Mouse (Mus musculus) liver, embryonic 14.5 days (tissue): ENCODE measurements around the gene Mndal. TPM values are rescaled to one million over a fixed set of nuclear protein-coding genes. Genes with fewer than 3 reads are reported as not detected.
"Not testable (repeated sequence)": the region's sequence is repeated elsewhere in the genome, so short reads cannot be mapped to it uniquely, and the experiment has no call there.

Source experiments
- ATAC-seq: fragments of 200-750 bp; cut with Nextera tagmentation; 2 replicates; pipeline ENCODE4 v1.8.0; 2017; ENCODE audit warnings: moderate number of reproducible peaks, mild to moderate bottlenecking, moderate library complexity; ENCODE audit not compliant: insufficient read depth
- DNase-seq, 3 experiments: peaks; one replicate each; pipeline ENCODE4 v3.0.0-alpha.2; 2012 to 2013; ENCODE audit warnings: low read depth in 3 of 3, low spot score in 3 of 3
- H3K27ac ChIP-seq: fragments of 300-500 bp; sonication (generic); 2 replicates; pipeline ENCODE4 v1.5.1; 2014; ENCODE audit warnings: moderate library complexity, mild to moderate bottlenecking, control low read depth, inconsistent platforms
- H3K27me3 ChIP-seq: fragments of 300-500 bp; sonication (generic); 2 replicates; pipeline ENCODE4 v1.6.1; 2014; ENCODE audit warnings: mild to moderate bottlenecking, low read length, moderate library complexity; ENCODE audit not compliant: control insufficient read depth, insufficient read depth
- H3K36me3 ChIP-seq: fragments of 300-500 bp; sonication (generic); replicated peaks from 2 replicates; pipeline ENCODE4 v1.6.1; 2014; ENCODE audit warnings: low read depth; ENCODE audit not compliant: control insufficient read depth, insufficient read depth
- H3K4me1 ChIP-seq, 2 experiments: fragments of 200-500 bp in 1 of 2; fragments of 300-500 bp in 1 of 2; sonication (generic) in 1 of 2; replicated peaks; 2 replicates each; pipeline ENCODE4 v1.6.1; 2012 to 2014; ENCODE audit warnings: antibody characterized with exemption in 1 of 2, inconsistent platforms in 1 of 2, low read length in 1 of 2; ENCODE audit not compliant: control insufficient read depth in 2 of 2, insufficient read depth in 2 of 2
- H3K4me2 ChIP-seq: fragments of 300-500 bp; sonication (generic); 2 replicates; pipeline ENCODE4 v1.6.1; 2014; ENCODE audit warnings: low read depth, mild to moderate bottlenecking, control low read depth, moderate library complexity
- H3K4me3 ChIP-seq, 2 experiments: fragments of 200-500 bp in 1 of 2; fragments of 300-500 bp in 1 of 2; sonication (generic) in 1 of 2; 2 replicates each; pipeline ENCODE4 v1.5.1; 2012 to 2014; ENCODE audit warnings: low read depth in 2 of 2, low read length in 2 of 2, mild to moderate bottlenecking in 2 of 2, control low read depth in 1 of 2, inconsistent platforms in 1 of 2, moderate library complexity in 1 of 2; ENCODE audit not compliant: insufficient read depth in 1 of 2
- H3K9ac ChIP-seq: fragments of 300-500 bp; sonication (generic); replicated peaks from 2 replicates; pipeline ENCODE4 v1.6.1; 2014; ENCODE audit warnings: mild to moderate bottlenecking, control low read depth, moderate library complexity
- H3K9me3 ChIP-seq: fragments of 300-500 bp; sonication (generic); 2 replicates; pipeline ENCODE4 v1.6.1; 2016; ENCODE audit warnings: low read length, mixed read lengths; ENCODE audit not compliant: control insufficient read depth
- CTCF ChIP-seq: IDR thresholded peaks from 2 replicates; pipeline ENCODE4 v1.5.1; 2016; ENCODE audit warnings: antibody characterized with exemption, low read depth, control low read depth
- EP300 ChIP-seq: IDR thresholded peaks from 2 replicates; pipeline ENCODE4 v1.6.1; 2016; ENCODE audit warnings: antibody characterized with exemption, low read depth
- WGBS: fragments of 180-500 bp; shearing (Covaris S2); extraction: QIAGEN DNeasy Blood & Tissue Kit; methylation state at CpG from one replicate; pipeline ENCODE4 v1.1.7; 2014; ENCODE audit not compliant: insufficient replicate concordance; 5-methylcytosine and 5-hydroxymethylcytosine counted together
- polyA plus RNA-seq, 2 experiments: library from polyadenylated mRNA; depleted of rRNA in 1 of 2; stranded (reverse) in 1 of 2; unstranded in 1 of 2; fragments of >200 nt; fragmentation: Nextera tagmentation in 1 of 2; extraction: Ambion mirVana in 1 of 2; gene quantifications; 2 replicates each; pipeline versions ENCODE4 v1.2.1 to v1.2.3; 2012 to 2014

The Mndal gene
- polyA plus RNA-seq, 2 experiments, result 2.6 to 2.8 TPM

DNA sequence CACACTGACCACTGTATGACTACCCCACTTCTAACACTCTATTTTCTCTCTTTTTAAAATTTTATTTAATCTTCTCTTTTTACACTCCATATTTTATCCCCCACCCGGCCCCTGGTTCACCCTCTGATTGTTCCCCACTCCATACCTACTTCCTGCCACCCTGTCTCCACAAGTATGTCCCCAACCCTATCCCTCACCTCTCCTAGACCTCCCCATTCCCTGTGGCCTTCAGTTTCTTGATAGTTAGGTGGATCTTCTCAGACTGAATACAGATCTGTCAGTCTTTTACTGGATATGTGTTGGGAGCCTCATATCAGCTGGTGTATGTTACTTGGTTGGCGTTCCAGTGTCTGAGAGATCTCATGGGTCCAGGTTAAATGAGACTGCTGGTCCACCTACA is 27.7 kb downstream of the Mndal start:
- Histone ChIP-seq H3K27ac (no peak overlapping the region), H3K27me3 (no peaks in the 10 kb centered on the region), H3K4me1 (no peaks in the 10 kb centered on the region), H3K4me2 (no peak overlapping the region), H3K9ac (no peak overlapping the region), H3K9me3 (no peaks in the 10 kb centered on the region), H3K36me3 (no peaks in the 10 kb centered on the region), H3K4me3 (no peak overlapping the region)
- ATAC-seq (no peak), DNase-seq (no peak)
- WGBS, result 57% methylated on average over 2 of the region's 2 CpGs
- TF ChIP-seq EP300 (no peak), CTCF (no peak)

DNA sequence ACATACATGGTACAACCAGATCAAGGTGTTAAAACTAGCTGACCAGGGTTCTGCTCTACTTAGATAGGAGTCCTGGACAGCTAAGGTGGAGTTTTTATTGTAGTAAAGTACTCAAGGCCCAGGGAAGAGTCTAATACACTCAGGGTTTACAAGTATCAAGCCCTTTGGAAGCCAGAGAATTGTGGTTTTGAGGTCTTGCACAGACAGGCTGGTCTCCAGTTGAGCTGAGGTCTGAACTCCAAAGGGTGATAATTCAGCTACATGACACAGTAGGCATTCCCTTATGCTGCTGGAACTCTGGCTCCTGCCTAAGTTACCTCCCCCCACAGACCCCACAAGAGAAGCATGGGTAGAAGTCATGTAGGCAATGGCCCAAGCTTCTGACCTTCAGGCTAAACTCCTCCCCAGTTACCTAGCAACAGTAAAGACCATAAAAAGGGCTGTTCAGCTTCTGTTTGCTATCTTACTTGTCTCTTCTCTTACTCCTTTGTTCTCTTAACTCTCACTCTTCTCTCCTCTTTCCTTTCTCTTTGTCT is 29.0 kb downstream of the Mndal start:
- not testable (repeated sequence) for H3K4me1 ChIP-seq, H3K4me2 ChIP-seq, H3K27me3 ChIP-seq, H3K9me3 ChIP-seq, H3K36me3 ChIP-seq, H3K4me3 ChIP-seq, DNase-seq, ATAC-seq, H3K9ac ChIP-seq, H3K27ac ChIP-seq

DNA sequence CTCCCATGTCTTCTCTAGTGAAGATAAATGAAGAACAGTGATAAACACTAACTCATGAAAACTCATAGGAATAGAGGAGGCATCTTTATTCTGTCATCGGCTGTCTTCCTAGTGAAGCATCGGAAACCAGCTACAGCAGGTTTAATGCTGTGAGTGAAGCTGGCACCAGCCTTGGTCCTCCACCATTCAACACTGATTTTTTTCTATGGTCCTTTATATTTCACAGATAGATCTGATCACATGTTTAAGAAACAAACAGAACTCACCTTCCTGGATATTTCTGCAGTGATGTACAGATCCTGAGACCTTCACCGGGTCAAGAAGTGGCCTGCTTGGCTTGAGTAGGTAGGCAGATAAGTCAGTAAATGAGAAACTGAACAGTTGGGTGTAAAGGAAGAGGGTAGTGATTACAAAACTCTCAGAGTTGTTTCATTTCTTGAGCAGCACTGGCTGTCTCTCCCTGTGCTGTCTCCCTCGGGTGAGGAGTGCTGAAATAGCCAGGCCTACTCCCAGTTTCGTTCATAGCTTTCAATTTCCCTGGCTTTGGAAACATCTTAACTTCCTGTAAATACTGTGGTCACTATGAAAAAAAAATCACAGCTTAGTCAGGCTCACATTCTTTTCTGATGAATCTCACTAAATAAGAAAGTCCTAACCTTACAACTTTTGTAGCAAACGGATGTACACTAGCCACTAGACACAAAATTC is 29.6 kb downstream of the Mndal start, which contains the start of gene Ifi211:
Gene Ifi211 (minus strand): TSS at position 499 of the 708 bp plus-strand sequence.
- H3K4me1 ChIP-seq, H3K27ac ChIP-seq, H3K9me3 ChIP-seq, H3K4me2 ChIP-seq, H3K9ac ChIP-seq, H3K4me3 ChIP-seq, DNase-seq, H3K27me3 ChIP-seq, H3K36me3 ChIP-seq: not testable (repeated sequence)
- peak; percentile 13; the same call in 1 of the 2 replicates for ATAC-seq
- 50% methylated on average over 6 of the region's 6 CpGs for WGBS

DNA sequence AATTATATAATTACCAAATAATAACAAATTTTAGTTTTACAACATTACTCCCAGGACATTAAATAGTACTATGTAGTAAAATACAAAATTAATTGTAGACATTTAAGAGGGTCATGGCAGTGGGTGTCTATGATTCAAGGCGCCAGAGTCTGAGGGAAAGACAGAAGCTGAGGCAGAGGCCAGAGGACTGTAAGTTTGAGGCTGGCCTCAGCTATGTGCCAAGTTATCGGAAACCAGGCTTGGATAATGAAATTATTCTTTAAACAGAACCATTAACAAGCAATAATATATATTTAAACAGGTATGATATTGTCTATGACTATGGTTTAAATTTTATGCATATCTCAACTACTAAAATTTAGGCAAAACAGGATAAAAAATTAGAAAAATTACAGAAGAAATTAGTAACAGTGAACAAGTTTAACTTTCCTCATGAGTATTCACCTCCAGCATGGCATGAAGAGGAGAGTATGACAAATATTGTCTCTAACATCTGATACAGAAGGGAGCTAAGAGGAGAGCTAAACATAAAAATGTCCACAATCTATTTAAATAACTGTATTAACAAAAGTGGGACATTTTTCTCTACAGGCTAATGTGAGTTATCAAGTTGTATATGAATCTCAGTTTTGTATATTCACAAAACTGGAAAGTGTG is 30.4 kb downstream of the Mndal start:
- no peak for ATAC-seq
- WGBS, result 68% methylated on average over 2 of the region's 2 CpGs
- H3K4me3 ChIP-seq, result no peak overlapping the region
- no peaks in the 10 kb centered on the region for H3K27me3 ChIP-seq
- no peak for DNase-seq
- H3K27ac ChIP-seq, result no peak overlapping the region
- TF ChIP-seq EP300 (no peak), CTCF (no peak)
- H3K4me1 ChIP-seq, result no peaks in the 10 kb centered on the region
- H3K9ac ChIP-seq, result no peak overlapping the region
- H3K9me3 ChIP-seq, result no peaks in the 10 kb centered on the region
- H3K36me3 ChIP-seq, result no peaks in the 10 kb centered on the region
- no peak overlapping the region for H3K4me2 ChIP-seq

DNA sequence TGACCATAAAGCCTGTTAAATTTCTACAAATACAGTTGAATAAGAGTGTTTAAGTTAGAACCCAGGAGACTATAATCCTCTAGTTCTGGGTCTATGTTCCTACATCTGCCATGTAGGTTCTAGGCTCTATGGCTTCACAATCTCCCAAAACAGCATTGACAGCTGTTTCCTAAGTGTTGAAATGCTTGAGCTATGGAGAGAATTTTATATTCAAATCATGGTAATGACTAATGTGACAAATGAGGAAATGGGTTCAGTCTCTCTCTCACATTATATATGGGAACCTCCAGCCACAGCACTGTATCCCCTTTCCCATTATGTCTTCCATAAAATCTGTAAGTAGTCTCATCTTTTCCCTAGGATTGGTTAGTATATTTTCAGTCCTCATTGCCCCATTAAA is 33.9 kb downstream of the Mndal start:
- H3K27me3 ChIP-seq, H3K27ac ChIP-seq, H3K9ac ChIP-seq, H3K4me1 ChIP-seq, ATAC-seq, H3K4me2 ChIP-seq, H3K4me3 ChIP-seq, DNase-seq, H3K9me3 ChIP-seq, H3K36me3 ChIP-seq: not testable (repeated sequence)

DNA sequence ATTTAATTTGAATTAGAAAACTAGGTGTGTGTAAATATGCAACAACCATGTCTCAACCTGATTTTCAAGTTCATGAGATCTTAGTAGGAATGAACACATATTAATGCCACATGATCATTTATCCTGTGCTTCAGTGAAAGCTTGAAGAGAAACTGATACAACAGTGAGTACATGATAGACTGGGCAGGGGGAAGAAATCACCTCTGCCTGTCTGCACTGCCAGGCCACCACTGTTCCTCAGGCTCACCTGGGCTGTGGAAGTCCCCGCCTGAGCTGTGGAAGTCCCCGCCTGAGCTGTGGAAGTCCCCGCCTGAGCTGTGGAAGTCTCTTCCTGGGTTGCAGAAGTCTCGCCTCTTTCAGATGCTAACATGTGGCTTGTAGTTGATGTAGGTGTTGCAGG is 36.4 kb downstream of the Mndal start:
- not testable (repeated sequence) for H3K4me2 ChIP-seq, H3K27ac ChIP-seq, ATAC-seq, H3K4me1 ChIP-seq, H3K9me3 ChIP-seq, H3K27me3 ChIP-seq, H3K36me3 ChIP-seq, DNase-seq, H3K9ac ChIP-seq, H3K4me3 ChIP-seq
- 91% methylated on average over 4 of the region's 4 CpGs for WGBS

DNA sequence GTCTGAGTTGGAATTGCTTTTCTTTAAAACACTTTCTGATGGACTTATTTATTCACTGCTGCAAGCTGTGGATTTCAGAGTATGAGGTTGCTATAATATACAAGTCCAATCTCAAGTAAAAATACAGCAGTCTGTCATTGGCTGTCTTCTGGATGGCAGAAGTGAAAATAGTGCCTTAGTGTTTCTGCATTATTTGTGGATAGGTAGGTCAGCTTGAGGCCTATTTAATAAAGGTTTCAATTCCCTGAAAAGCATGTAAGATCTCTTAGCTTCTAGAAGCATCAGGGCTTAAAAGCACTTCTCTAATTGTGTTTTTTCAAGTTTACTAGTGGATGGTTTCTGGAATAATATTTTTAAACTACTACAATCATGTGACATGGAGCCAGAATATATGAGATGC is 52.5 kb downstream of the Mndal start:
- H3K27ac ChIP-seq, H3K27me3 ChIP-seq, H3K4me1 ChIP-seq, DNase-seq, H3K9me3 ChIP-seq, H3K4me2 ChIP-seq, H3K36me3 ChIP-seq, H3K4me3 ChIP-seq, H3K9ac ChIP-seq, ATAC-seq: not testable (repeated sequence)
